Mouse (Mus musculus) midbrain, embryonic 15.5 days (tissue): ENCODE data around the gene Rpl5. TPM values are rescaled to one million over a fixed set of nuclear protein-coding genes. Genes with fewer than 3 reads are reported as not detected.
"Not testable (repeated sequence)": the region's sequence is repeated elsewhere in the genome, so short reads cannot be mapped to it uniquely, and the experiment has no call there.

Experiments used
- ATAC-seq: fragments of 200-750 bp; cut with Nextera tagmentation; replicated peaks from 2 replicates; pipeline ENCODE4 v1.8.0; 2017; ENCODE audit warnings: moderate TSS enrichment
- H3K27ac ChIP-seq: fragments of 300-500 bp; sonication (generic); 2 replicates; pipeline ENCODE4 v1.5.1; 2015; ENCODE audit warnings: mild to moderate bottlenecking, inconsistent platforms
- H3K27me3 ChIP-seq: fragments of 300-500 bp; sonication (generic); replicated peaks from 2 replicates; pipeline ENCODE4 v1.6.1; 2015; ENCODE audit warnings: inconsistent platforms
- H3K36me3 ChIP-seq: fragments of 300-500 bp; sonication (generic); replicated peaks from 2 replicates; pipeline ENCODE4 v1.6.1; 2015; ENCODE audit warnings: inconsistent platforms
- H3K4me1 ChIP-seq: fragments of 300-500 bp; sonication (generic); 2 replicates; pipeline ENCODE4 v1.6.1; 2015; ENCODE audit warnings: inconsistent platforms
- H3K4me2 ChIP-seq: fragments of 300-500 bp; sonication (generic); 2 replicates; pipeline ENCODE4 v1.6.1; 2015; ENCODE audit warnings: inconsistent platforms, mild to moderate bottlenecking, moderate library complexity
- H3K4me3 ChIP-seq: fragments of 300-500 bp; sonication (generic); 2 replicates; pipeline ENCODE4 v1.5.1; 2015; ENCODE audit warnings: mild to moderate bottlenecking, inconsistent platforms
- H3K9ac ChIP-seq: fragments of 300-500 bp; sonication (generic); 2 replicates; pipeline ENCODE4 v1.6.1; 2015; ENCODE audit warnings: mild to moderate bottlenecking, inconsistent platforms
- H3K9me3 ChIP-seq: fragments of 300-500 bp; sonication (generic); 2 replicates; pipeline ENCODE4 v1.6.1; 2016; ENCODE audit warnings: inconsistent platforms
- WGBS: fragments of 180-500 bp; shearing (Covaris S2); methylation state at CpG from one replicate; pipeline ENCODE4 v1.1.7; 2015; ENCODE audit warnings: mixed read lengths; 5-methylcytosine and 5-hydroxymethylcytosine counted together
- polyA plus RNA-seq: library from polyadenylated mRNA; unstranded; fragments of >200 nt; fragmentation: Nextera tagmentation; extraction: Ambion mirVana; gene quantifications from 2 replicates; pipeline ENCODE4 v1.2.1, GENCODE M21; 2015

Gene Rpl5
- polyA plus RNA-seq, 1 experiment from 2014 or later: 63.8 TPM

- H3K36me3 ChIP-seq: no peaks in the 10 kb centered on the region
- 72% methylated on average over 7 of the region's 7 CpGs for WGBS
- H3K27me3 ChIP-seq: 0 out of 2 replicates have a peak, but pooled peaks cover 3% of the 10 kb centered on the region
- no peak overlapping the region for H3K9ac ChIP-seq
- H3K4me3 ChIP-seq: no peak overlapping the region
- no peaks in the 10 kb centered on the region for H3K4me1 ChIP-seq
- H3K4me2 ChIP-seq: no peak overlapping the region
- no peak for ATAC-seq
- H3K27ac ChIP-seq: no peak overlapping the region
- no peaks in the 10 kb centered on the region for H3K9me3 ChIP-seq
These were observed 26.4 kb upstream of the Rpl5 start for GRCm38 (mm10) chr5:107873886-107874302.

GRCm38 (mm10) chr5:107874561-107875260 is 25.6 kb upstream of the Rpl5 start, which contains the start of gene Evi5:
Evi5 (minus strand) TSS chr5:107875107.
- no peak for ATAC-seq
- Histone ChIP-seq H3K9me3 (no peaks in the 10 kb centered on the region), H3K9ac (no peak within 1 kb of the TSS), H3K4me2 (no peak within 1 kb of the TSS), H3K27me3 (0 out of 2 replicates have a peak, but pooled peaks cover 3% of the 10 kb centered on the region), H3K27ac (no peak within 1 kb of the TSS), H3K4me1 (no peaks in the 10 kb centered on the region), H3K36me3 (no peaks in the 10 kb centered on the region), H3K4me3 (no peak within 1 kb of the TSS)
- WGBS: 44% methylated on average over 4 of the region's 4 CpGs

DNA sequence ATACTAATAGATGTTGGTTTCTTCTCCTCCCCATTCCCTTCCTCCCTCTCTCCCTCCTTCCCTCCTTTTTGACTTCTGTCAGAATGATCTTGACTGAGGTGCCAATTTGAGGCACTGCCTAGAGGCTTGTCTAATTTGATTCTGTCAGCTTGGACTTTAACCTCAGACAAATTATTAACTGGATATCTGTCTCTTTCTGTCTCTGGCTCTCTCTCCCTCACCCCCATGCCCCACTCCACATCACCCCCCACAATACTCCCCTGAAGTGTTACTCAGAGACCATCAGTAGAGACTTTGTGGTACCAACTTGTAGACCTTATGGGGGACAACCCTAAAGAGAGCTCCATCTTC is 25.1 kb upstream of the Rpl5 start:
- no peak overlapping the region for H3K4me2 ChIP-seq
- no peak overlapping the region for H3K27ac ChIP-seq
- H3K4me3 ChIP-seq: no peak overlapping the region
- no peak overlapping the region for H3K9ac ChIP-seq
- no peaks in the 10 kb centered on the region for H3K36me3 ChIP-seq
- no peak for ATAC-seq
- no peaks in the 10 kb centered on the region for H3K9me3 ChIP-seq
- H3K4me1 ChIP-seq: no peaks in the 10 kb centered on the region
- H3K27me3 ChIP-seq: 0 out of 2 replicates have a peak, but pooled peaks cover 3% of the 10 kb centered on the region

DNA sequence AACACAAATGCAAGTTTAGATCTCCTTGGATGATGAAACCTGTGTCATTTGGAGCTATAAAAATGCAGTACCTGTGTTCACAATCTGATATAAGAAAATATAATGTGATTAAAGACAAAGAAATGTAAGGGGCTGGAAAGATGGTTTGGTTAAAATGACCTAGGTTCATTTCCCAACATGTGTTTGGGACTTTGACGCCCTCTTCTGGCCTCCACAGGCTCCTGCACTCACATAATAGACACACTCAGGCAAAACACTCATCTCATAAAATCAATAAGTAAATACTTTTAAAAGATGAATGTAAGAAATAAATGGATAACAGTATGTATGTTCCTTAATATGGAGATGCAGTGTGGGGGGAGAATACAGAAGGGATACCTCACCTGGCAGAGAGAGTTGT is 23.2 kb upstream of the Rpl5 start:
- no peak overlapping the region for H3K27ac ChIP-seq
- no peaks in the 10 kb centered on the region for H3K9me3 ChIP-seq
- no peaks in the 10 kb centered on the region for H3K36me3 ChIP-seq
- WGBS: 82% methylated on average over 1 of the region's 1 CpGs
- no peaks in the 10 kb centered on the region for H3K4me1 ChIP-seq
- H3K4me3 ChIP-seq: no peak overlapping the region
- H3K9ac ChIP-seq: no peak overlapping the region
- ATAC-seq: no peak
- H3K4me2 ChIP-seq: no peak overlapping the region
- no peaks in the 10 kb centered on the region for H3K27me3 ChIP-seq

- whole genome bisulfite sequencing: 80% methylated on average over 5 of the region's 5 CpGs
- Histone ChIP-seq H3K27ac (no peak overlapping the region), H3K4me3 (no peak overlapping the region), H3K4me2 (no peak overlapping the region), H3K4me1 (no peaks in the 10 kb centered on the region), H3K9ac (no peak overlapping the region), H3K9me3 (no peaks in the 10 kb centered on the region), H3K27me3 (no peaks in the 10 kb centered on the region), H3K36me3 (no peaks in the 10 kb centered on the region)
- no peak for ATAC-seq
These were observed 19.6 kb upstream of the Rpl5 start for GRCm38 (mm10) chr5:107880710-107881109.

DNA sequence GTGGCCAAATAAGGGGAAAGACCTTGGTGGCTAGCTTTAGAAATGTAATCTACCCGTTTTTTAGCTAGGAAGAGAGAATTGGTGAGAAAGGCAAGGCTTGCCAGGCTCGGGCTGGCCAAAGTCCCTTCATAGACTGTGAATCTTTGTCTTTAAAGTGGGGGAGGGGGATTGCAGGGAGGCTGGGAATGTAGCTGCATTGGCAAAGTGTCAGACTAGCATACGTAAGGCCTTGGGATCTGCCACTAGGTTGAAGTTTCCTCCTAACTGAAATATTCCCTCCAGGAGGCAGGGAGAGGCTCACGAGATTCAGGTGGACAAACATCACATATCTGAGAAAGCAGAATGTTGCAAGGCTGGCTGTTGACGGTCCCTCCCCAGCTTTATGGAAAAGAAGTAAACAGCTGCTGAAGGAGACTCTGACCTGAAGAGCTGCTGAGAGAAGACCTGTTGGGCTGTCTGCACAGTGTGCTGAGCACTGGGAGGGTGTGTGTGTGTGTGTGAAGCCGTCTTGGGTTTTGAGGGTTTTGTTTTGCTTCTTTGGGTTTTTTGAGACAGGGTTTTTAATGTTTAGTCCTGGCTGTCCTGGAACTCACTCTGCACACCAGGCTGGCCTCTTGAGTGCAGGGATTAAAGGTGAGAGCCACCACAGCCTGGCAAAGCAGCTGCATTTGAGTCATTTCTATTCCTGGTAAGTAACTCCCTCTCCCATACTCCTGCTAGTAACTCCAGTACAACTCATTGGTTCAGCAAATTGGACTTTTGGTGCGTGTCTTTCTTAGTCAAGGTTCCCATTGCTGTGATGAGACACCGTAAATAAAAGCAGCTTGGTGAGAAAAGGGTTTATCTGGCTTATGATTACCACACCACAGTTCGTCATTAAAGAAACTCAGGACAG is 10.1 kb upstream of the Rpl5 start:
- Histone ChIP-seq H3K9ac (no peak overlapping the region), H3K4me2 (no peak overlapping the region), H3K27ac (no peak overlapping the region), H3K4me1 (no peaks in the 10 kb centered on the region), H3K36me3 (no peaks in the 10 kb centered on the region), H3K4me3 (no peak overlapping the region), H3K9me3 (no peaks in the 10 kb centered on the region), H3K27me3 (no peaks in the 10 kb centered on the region)
- ATAC-seq: no peak
- WGBS: 60% methylated on average over 9 of the region's 9 CpGs

DNA sequence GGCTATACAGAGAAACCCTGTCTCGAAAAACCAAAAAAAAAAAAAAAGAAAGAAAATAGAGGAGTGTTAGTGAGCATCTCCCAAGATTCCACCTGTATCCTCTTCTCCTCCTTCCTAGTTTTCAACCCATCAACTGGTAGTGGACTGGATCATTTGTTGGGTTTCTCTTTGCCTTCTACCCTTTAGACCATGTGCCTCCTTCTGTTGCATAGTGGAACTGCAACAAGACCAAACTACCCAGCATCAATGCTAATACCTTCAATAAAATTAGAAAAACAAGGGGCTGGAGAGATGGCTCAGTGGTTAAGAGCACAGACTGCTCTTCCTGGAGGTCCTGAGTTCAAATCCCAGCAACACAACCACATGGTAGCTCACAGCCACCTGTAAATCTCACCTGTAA is 8.8 kb upstream of the Rpl5 start:
- not testable (repeated sequence) for H3K27me3 ChIP-seq, H3K4me3 ChIP-seq, H3K9me3 ChIP-seq, H3K27ac ChIP-seq, ATAC-seq, H3K36me3 ChIP-seq, H3K9ac ChIP-seq, H3K4me2 ChIP-seq, H3K4me1 ChIP-seq
- 86% methylated on average over 1 of the region's 1 CpGs for WGBS

- H3K4me2 ChIP-seq: no peak overlapping the region
- 75% methylated on average over 7 of the region's 7 CpGs for WGBS
These were observed 5.6 kb upstream of the Rpl5 start for GRCm38 (mm10) chr5:107894676-107895075.

GRCm38 (mm10) chr5:107896265-107896664 is 4.0 kb upstream of the Rpl5 start:
- H3K4me2 ChIP-seq: no peak overlapping the region

More at GRCm38 (mm10) chr5:107894676-107895075, 5.6 kb upstream of the Rpl5 start:
- Histone ChIP-seq H3K27ac (no peak overlapping the region), H3K36me3 (no peaks in the 10 kb centered on the region), H3K9me3 (no peaks in the 10 kb centered on the region), H3K9ac (no peak overlapping the region), H3K4me3 (no peak overlapping the region), H3K4me1 (no peaks in the 10 kb centered on the region), H3K27me3 (no peaks in the 10 kb centered on the region)
- no peak for ATAC-seq

DNA sequence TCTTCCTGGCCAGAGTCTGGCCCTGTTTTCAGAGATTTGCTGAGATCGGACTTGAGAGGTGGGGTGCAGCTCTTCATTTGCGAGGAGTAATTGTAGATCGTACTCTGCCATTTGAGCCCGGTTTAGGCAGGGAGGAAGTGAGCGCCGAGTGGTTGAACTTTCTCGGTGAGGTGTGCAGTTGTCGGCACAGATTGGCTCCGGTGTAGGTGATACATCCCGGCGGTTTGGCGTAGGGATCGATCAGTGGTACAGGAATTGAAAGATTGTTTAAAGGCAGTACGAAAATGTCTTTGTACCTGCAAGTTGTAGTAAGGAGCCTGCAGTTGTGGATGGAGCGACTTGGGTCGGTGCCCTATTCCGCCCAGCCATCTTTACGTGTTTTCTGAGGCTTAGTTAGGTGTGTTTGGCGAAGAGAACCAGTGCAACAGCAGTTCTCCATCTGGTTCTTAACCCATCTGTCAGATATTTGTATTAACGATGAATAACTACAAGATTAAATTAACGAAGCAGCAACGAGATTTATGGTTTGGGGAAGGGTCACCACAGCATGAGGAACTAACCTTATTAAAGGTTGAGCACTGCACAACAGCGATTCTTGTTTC is 813 bp downstream of the Rpl5 start:
- peak overlapping the region; percentile 100 for H3K4me3 ChIP-seq
- H3K4me2 ChIP-seq: peak overlapping the region; percentile 63
- H3K9ac ChIP-seq: peak overlapping the region; percentile 99
- no peaks in the 10 kb centered on the region for H3K9me3 ChIP-seq
- H3K4me1 ChIP-seq: peaks cover 17% of the 10 kb centered on the region
- H3K36me3 ChIP-seq: peaks cover 23% of the 10 kb centered on the region
- ATAC-seq: peak; percentile 53
- under 1% methylated on average over 23 of the region's 23 CpGs for WGBS
- no peaks in the 10 kb centered on the region for H3K27me3 ChIP-seq
- peak overlapping the region; percentile 88 for H3K27ac ChIP-seq

More at GRCm38 (mm10) chr5:107896265-107896664, 4.0 kb upstream of the Rpl5 start:
- Histone ChIP-seq H3K27me3 (no peaks in the 10 kb centered on the region), H3K9ac (no peak overlapping the region), H3K4me1 (peaks cover under 1% of the 10 kb centered on the region; the same call in 1 of the 2 replicates), H3K4me3 (no peak overlapping the region), H3K36me3 (no peaks in the 10 kb centered on the region), H3K27ac (no peak overlapping the region), H3K9me3 (no peaks in the 10 kb centered on the region)
- no peak for ATAC-seq
- WGBS: 72% methylated on average over 1 of the region's 1 CpGs

DNA sequence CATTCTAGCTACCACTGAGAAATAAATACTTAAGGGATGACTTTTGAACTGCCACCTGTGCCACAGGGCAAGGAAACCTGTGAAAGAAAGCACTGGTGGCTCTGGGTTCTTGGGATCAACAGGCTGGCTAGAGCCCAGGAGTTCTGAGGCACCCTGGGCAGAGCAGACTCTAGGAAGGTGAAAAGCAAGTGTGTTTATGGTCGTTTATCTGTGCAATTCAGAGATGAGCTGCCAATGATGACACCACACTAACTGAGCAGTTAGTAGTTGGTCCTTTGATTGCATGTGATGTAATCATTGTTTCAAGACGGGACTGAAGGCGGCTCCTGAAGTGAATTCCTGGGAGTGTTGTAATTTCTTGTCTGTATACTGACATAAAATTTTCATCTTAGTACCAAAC is 4.0 kb downstream of the Rpl5 start:
- H3K9ac ChIP-seq: no peak overlapping the region
- H3K27ac ChIP-seq: no peak overlapping the region
- peaks cover 49% of the 10 kb centered on the region for H3K36me3 ChIP-seq
- no peak for ATAC-seq
- H3K4me1 ChIP-seq: peaks cover 17% of the 10 kb centered on the region
- H3K4me3 ChIP-seq: no peak overlapping the region
- no peaks in the 10 kb centered on the region for H3K27me3 ChIP-seq
- no peaks in the 10 kb centered on the region for H3K9me3 ChIP-seq
- H3K4me2 ChIP-seq: no peak overlapping the region
- 76% methylated on average over 3 of the region's 3 CpGs for WGBS

DNA sequence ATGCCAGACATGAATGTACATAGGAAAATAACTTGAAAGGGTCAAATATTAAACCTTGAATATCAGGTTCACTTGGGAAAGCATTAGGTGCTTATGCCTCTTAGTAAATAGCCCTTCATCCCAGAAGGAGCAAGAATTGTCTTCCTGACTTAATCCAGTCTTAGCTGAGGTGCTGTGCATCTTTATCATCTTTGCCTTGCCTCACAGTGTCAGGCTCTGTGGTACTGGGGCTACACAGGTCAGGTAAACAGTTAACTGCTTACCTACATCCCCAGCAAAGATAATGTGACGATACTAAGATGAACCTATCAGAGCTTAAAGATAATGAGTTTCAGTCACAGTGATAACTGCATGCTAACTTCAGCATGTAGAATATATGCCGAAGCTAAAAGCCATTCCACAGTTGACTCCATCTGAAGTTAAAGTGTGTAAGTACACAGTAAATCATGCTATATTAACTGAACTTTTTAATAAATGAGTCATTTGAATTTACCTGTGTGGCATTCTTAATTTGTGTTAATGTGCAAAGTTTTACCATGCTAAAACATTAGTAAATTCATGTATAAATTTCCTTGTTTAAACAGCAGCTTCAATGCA is 8.3 kb downstream of the Rpl5 start:
- Histone ChIP-seq H3K4me1 (no peaks in the 10 kb centered on the region), H3K9me3 (no peaks in the 10 kb centered on the region), H3K4me3 (no peak overlapping the region), H3K36me3 (peaks cover 51% of the 10 kb centered on the region), H3K27ac (no peak overlapping the region), H3K4me2 (no peak overlapping the region), H3K9ac (no peak overlapping the region), H3K27me3 (no peaks in the 10 kb centered on the region)
- 96% methylated on average over 2 of the region's 2 CpGs for WGBS
- no peak for ATAC-seq
